ENCODE assay signal across 33 mouse cellular contexts in the genomic region with DNA sequence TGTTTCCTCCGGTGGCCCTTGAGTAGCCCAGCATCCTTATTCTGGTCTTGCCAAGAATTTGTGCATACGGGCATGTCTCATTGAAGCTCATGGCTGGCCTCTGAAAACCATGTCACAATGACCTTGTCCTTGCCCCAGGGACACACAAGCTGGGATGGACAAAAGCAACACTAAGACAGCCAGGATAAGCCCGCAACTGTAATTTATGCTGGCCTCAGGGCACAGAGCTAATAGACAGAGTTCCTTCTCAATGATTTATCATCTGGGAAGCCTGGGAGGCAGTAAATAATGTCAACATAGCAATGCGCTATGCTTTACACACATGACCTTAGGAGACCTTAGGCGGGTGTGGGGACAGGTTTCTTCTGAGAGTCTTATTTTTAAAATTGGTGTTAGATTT. TPM values are rescaled to one million over a fixed set of nuclear protein-coding genes. Genes with fewer than 3 reads are reported as not detected.
DNase-seq lines count a peak whose midpoint lies in the region; ATAC-seq and TF ChIP-seq lines count a peak whose summit lies in the region.
"Had no signal": no experiment of that assay in that cellular context is flagged by ENCODE, and none has a peak within 500 bp of the region (broad histone marks: within the 10 kb centered on the region; RNA-seq: fewer than 3 reads in every experiment).

No protein-coding gene starts in this region.

- WGBS in kidney, adult 2 months = 49% methylated on average over 5 of the region's 5 CpGs
- WGBS in kidney, embryonic 15.5 days = 46% methylated on average over 5 of the region's 5 CpGs

- H3K4me2 ChIP-seq in kidney, embryonic 15.5 days = no peak overlapping the region
- H3K4me2 ChIP-seq: heart, embryonic 15.5 days; liver, embryonic 15.5 days; lung, embryonic 15.5 days; stomach, embryonic 15.5 days had no signal

- H3K9ac ChIP-seq in kidney, embryonic 15.5 days = no peak overlapping the region
- H3K9ac ChIP-seq: forebrain, postnatal 0 days; heart, embryonic 15.5 days; liver, embryonic 15.5 days; lung, embryonic 15.5 days; stomach, embryonic 15.5 days had no signal

- no peak for TF ChIP-seq CTCF in kidney, adult 2 months (conservative IDR thresholded peaks at IDR 0.05; ENCODE audit: insufficient read depth, insufficient read length, low read depth, low read length)
- no peak for TF ChIP-seq CTCF in layer of hippocampus, adult 2 months (conservative IDR thresholded peaks at IDR 0.05)

- H3K27me3 ChIP-seq in kidney, adult 2 months (replicated peaks; ENCODE audit: control insufficient read depth, insufficient read depth, low read length) = no peaks in the 10 kb centered on the region
- H3K27me3 ChIP-seq in kidney, embryonic 15.5 days = no peaks in the 10 kb centered on the region
- H3K27me3 ChIP-seq: heart, embryonic 15.5 days; liver, embryonic 15.5 days; lung, embryonic 15.5 days; megakaryocyte, embryonic 14.5 days; stomach, embryonic 15.5 days had no signal

- peaks cover 8% of the 10 kb centered on the region for H3K36me3 ChIP-seq in kidney, adult 2 months (ENCODE audit: control insufficient read depth, insufficient read depth, low read length)
- peaks cover 63% of the 10 kb centered on the region for H3K36me3 ChIP-seq in kidney, embryonic 15.5 days

- no peaks in the 10 kb centered on the region for H3K4me1 ChIP-seq in kidney, adult 2 months (ENCODE audit: control insufficient read depth, insufficient read depth, low read length)
- H3K4me1 ChIP-seq in kidney, embryonic 15.5 days = peaks cover 6% of the 10 kb centered on the region; the same call in 1 of the 2 replicates
- H3K4me1 ChIP-seq: embryonic facial prominence, embryonic 10.5 days; forebrain, embryonic 10.5 days; heart, embryonic 15.5 days; liver, embryonic 15.5 days; lung, embryonic 15.5 days; stomach, embryonic 15.5 days had no signal

- H3K27ac ChIP-seq in kidney, adult 2 months (ENCODE audit: insufficient read depth, low read depth, low read length) = no peak overlapping the region; the same call in 1 of the 2 replicates
- no peak overlapping the region for H3K27ac ChIP-seq in kidney, embryonic 15.5 days
- no peak overlapping the region for H3K27ac ChIP-seq in layer of hippocampus, adult 2 months
- H3K27ac ChIP-seq: embryonic facial prominence, embryonic 10.5 days; forebrain, embryonic 10.5 days; heart, embryonic 15.5 days; limb, embryonic 10.5 days; liver, embryonic 15.5 days; lung, embryonic 15.5 days; stomach, embryonic 15.5 days had no signal

- no peaks in the 10 kb centered on the region for H3K9me3 ChIP-seq in kidney, embryonic 15.5 days (replicated peaks)
- H3K9me3 ChIP-seq: embryonic facial prominence, embryonic 10.5 days; heart, embryonic 15.5 days; limb, embryonic 10.5 days; liver, embryonic 15.5 days; lung, embryonic 15.5 days; stomach, embryonic 15.5 days had no signal

- no peak for ATAC-seq in kidney, embryonic 15.5 days (replicated peaks; ENCODE audit: low FRiP score)
- ATAC-seq: CD4-positive, CD25-positive, alpha-beta regulatory T cell, adult 4 months; forebrain, postnatal 0 days; hindbrain, embryonic 16.5 days; intestine, embryonic 16.5 days had no signal

- DNase-seq in embryo, embryonic 10.5 days (ENCODE audit: low spot score) = peak; percentile 34
- no peak for DNase-seq in embryo, embryonic 9.5 days (ENCODE audit: extremely low spot score)
- DNase-seq in kidney, adult 2 months = peak; percentile 43
- DNase-seq in adrenal gland, adult 8-10 months = peak; percentile 88
- peak; percentile 30 for DNase-seq in embryo, embryonic 11.5 days (ENCODE audit: low read depth, low spot score)
- DNase-seq in layer of hippocampus, adult 2 months (ENCODE audit: low spot score in 2 of 2) = no peak
- no peak for DNase-seq in thymus, postnatal 0 days (ENCODE audit: low spot score)
- DNase-seq: cerebellum, adult 11-12 months; cerebellum, postnatal 14 days; forebrain, postnatal 0 days; heart, postnatal 36 days; liver; lung, postnatal 36 days; right cerebral cortex, adult 18-20 months; right cerebral cortex, postnatal 4 days; thymus, postnatal 36 days had no signal

- no peak for TF ChIP-seq POLR2A in kidney, adult 2 months (IDR thresholded peaks at IDR 0.05; ENCODE audit: low read depth, low read length)

- H3K4me3 ChIP-seq in kidney, adult 2 months (ENCODE audit: insufficient read depth, low read depth, low read length) = no peak overlapping the region
- no peak overlapping the region for H3K4me3 ChIP-seq in kidney, embryonic 15.5 days (replicated peaks)
- no peak overlapping the region for H3K4me3 ChIP-seq in layer of hippocampus, adult 2 months
- H3K4me3 ChIP-seq: embryonic facial prominence, embryonic 10.5 days; forebrain, embryonic 10.5 days; heart, embryonic 15.5 days; limb, embryonic 10.5 days; liver, embryonic 15.5 days; lung, embryonic 15.5 days; megakaryocyte, embryonic 14.5 days; stomach, embryonic 15.5 days had no signal

RNA-seq across cellular contexts. Expression of a gene that starts 28.7 kb away (rescaled TPM):
- 30.4 and 31.8 TPM in 2 replicates for polyA plus RNA-seq in kidney, adult 2 months (2012; rRNA removed)
- 6.7 and 7.9 TPM in 2 replicates for polyA plus RNA-seq in kidney, embryonic 15.5 days (2015; fragmentation: Nextera tagmentation; extraction: Ambion mirVana)
- 10 to 100 TPM; 23.1 to 26.4 (median 24.7) TPM for total RNA-seq in adrenal gland, adult 8-10 months (2022)
- 1 to 10 TPM; 4.3 to 5.2 TPM for total RNA-seq in layer of hippocampus, adult 2 months (2021)
- 2.4 and 2.7 TPM in 2 replicates for polyA plus RNA-seq in thymus, postnatal 0 days (2015; fragmentation: Nextera tagmentation; extraction: Ambion mirVana)

RNA-seq across cellular contexts. Expression of a gene that starts 36.7 kb away (rescaled TPM):
- not detected in 2 replicates for polyA plus RNA-seq in kidney, adult 2 months (2012; rRNA removed)
- polyA plus RNA-seq in kidney, embryonic 15.5 days (2015; fragmentation: Nextera tagmentation; extraction: Ambion mirVana) = not detected in 2 replicates
- not detected for total RNA-seq in adrenal gland, adult 8-10 months (2022)
- total RNA-seq in layer of hippocampus, adult 2 months (2021) = not detected
- 0.34 and 0.54 TPM in 2 replicates for polyA plus RNA-seq in thymus, postnatal 0 days (2015; fragmentation: Nextera tagmentation; extraction: Ambion mirVana)
- total RNA-seq: adrenal gland, postnatal 4 days; gastrocnemius, postnatal 4 days; heart, postnatal 36 days; layer of hippocampus, postnatal 25 days had no signal
- polyA plus RNA-seq: CD4-positive, CD25-positive, alpha-beta regulatory T cell, adult 4 months; embryonic facial prominence, embryonic 10.5 days; forebrain, embryonic 10.5 days; heart, embryonic 15.5 days; intestine, embryonic 16.5 days; kidney, embryonic 16.5 days; large intestine, adult 2 months; limb, embryonic 10.5 days; liver, embryonic 15.5 days; lung, embryonic 15.5 days; stomach, embryonic 15.5 days had no signal

RNA-seq across cellular contexts. Expression of a gene that starts 39.7 kb away (rescaled TPM):
- 0.04 and 0.08 TPM in 2 replicates for polyA plus RNA-seq in kidney, adult 2 months (2012; rRNA removed)
- 0.10 TPM in 1 of 2 replicates, not detected in the other for polyA plus RNA-seq in kidney, embryonic 15.5 days (2015; fragmentation: Nextera tagmentation; extraction: Ambion mirVana)
- total RNA-seq in adrenal gland, adult 8-10 months (2022) = under 1 TPM; 0.15 to 0.31 (median 0.23) TPM
- 1 to 10 TPM; 1.8 to 2.8 TPM for total RNA-seq in layer of hippocampus, adult 2 months (2021)
- 0.03 TPM in 1 of 2 replicates, not detected in the other for polyA plus RNA-seq in thymus, postnatal 0 days (2015; fragmentation: Nextera tagmentation; extraction: Ambion mirVana)
- total RNA-seq: heart, postnatal 36 days had no signal
- polyA plus RNA-seq: CD4-positive, CD25-positive, alpha-beta regulatory T cell, adult 4 months; heart, embryonic 15.5 days; kidney, embryonic 16.5 days; limb, embryonic 10.5 days; liver, embryonic 15.5 days; lung, embryonic 15.5 days had no signal

RNA-seq across cellular contexts. Expression of a gene that starts 51.1 kb away (rescaled TPM):
- 23.2 and 24.0 TPM in 2 replicates for polyA plus RNA-seq in kidney, adult 2 months (2012; rRNA removed)
- polyA plus RNA-seq in kidney, embryonic 15.5 days (2015; fragmentation: Nextera tagmentation; extraction: Ambion mirVana) = 19.6 and 19.9 TPM in 2 replicates
- total RNA-seq in adrenal gland, adult 8-10 months (2022) = 10 to 100 TPM; 64.5 to 92.1 (median 73.7) TPM
- 10 to 100 TPM; 11.6 to 13.8 TPM for total RNA-seq in layer of hippocampus, adult 2 months (2021)
- polyA plus RNA-seq in thymus, postnatal 0 days (2015; fragmentation: Nextera tagmentation; extraction: Ambion mirVana) = 99.6 and 105 TPM in 2 replicates

RNA-seq across cellular contexts. Expression of a gene that starts 59.7 kb away (rescaled TPM):
- 15.8 and 16.6 TPM in 2 replicates for polyA plus RNA-seq in kidney, adult 2 months (2012; rRNA removed)
- 3.1 and 3.7 TPM in 2 replicates for polyA plus RNA-seq in kidney, embryonic 15.5 days (2015; fragmentation: Nextera tagmentation; extraction: Ambion mirVana)
- total RNA-seq in adrenal gland, adult 8-10 months (2022) = 10 to 100 TPM; 30.6 to 60.4 (median 41.2) TPM
- total RNA-seq in layer of hippocampus, adult 2 months (2021) = 1 to 10 TPM; 1.7 to 2.0 TPM
- polyA plus RNA-seq in thymus, postnatal 0 days (2015; fragmentation: Nextera tagmentation; extraction: Ambion mirVana) = 61.2 and 62.7 TPM in 2 replicates

Comparison
In these comparisons a context has a peak if more than half of its experiments do, and no peak if none do; other contexts are left out.
1. DNase-seq: peak in embryo, embryonic 10.5 days (single experiment), kidney, adult 2 months (single experiment), adrenal gland, adult 8-10 months (single experiment) and embryo, embryonic 11.5 days (single experiment); none in embryo, embryonic 9.5 days (single experiment), layer of hippocampus, adult 2 months (0 of 2) and thymus, postnatal 0 days (single experiment).